Mouse (Mus musculus) left cerebral cortex, postnatal 14 days (tissue): Measurements from ENCODE around the gene Prss47. TPM values are rescaled to one million over a fixed set of nuclear protein-coding genes. Genes with fewer than 3 reads are reported as not detected.

Source experiments
- DNase-seq, 2 experiments: peaks; one replicate each; pipeline ENCODE4 v3.0.0; 2021 to 2022; ENCODE audit warnings: low spot score in 2 of 2, mixed read lengths in 1 of 2
- intact Hi-C: fragments of 180-260 bp; cut with DNase I; formaldehyde crosslinking; loops from one replicate; pipeline ENCODE4 v1.15.1; 2025
- long read RNA-seq, 2 experiments: library from polyadenylated mRNA; stranded (forward); transcript quantifications; one replicate each; pipeline ENCODE4 v2.0.0; 2021
- total RNA-seq, 2 experiments: library from RNA; stranded (reverse); gene quantifications; 2 replicates each; pipeline ENCODE4 v1.2.3; 2021

The Prss47 gene
- not detected for total RNA-seq
- long read RNA-seq, experiment 1: 0 reads
- long read RNA-seq, experiment 2: 0 reads

- intact Hi-C loops: loop anchor here (10.0 kb wide), 1 partner anchor 72 kb away; no protein-coding TSS in a partner anchor
- DNase-seq: no peak
Observed at GRCm38 (mm10) chr13:65052660-65053059, at the start of gene Prss47. Gene Prss47, minus strand, starts transcription at chr13:65052760.

GRCm38 (mm10) chr13:65101232-65101631 is 48.7 kb upstream of the Prss47 start:
- no peak for DNase-seq
- intact Hi-C loops: no loop called here

GRCm38 (mm10) chr13:65100678-65101077 is 48.1 kb upstream of the Prss47 start:
- intact Hi-C loops: no loop called here
- DNase-seq: no peak

- no peak for DNase-seq
- intact Hi-C loops: no loop called here
Observed at GRCm38 (mm10) chr13:65097018-65097417, 44.5 kb upstream of the Prss47 start.

- no peak for DNase-seq
- intact Hi-C loops: no loop called here
Observed at GRCm38 (mm10) chr13:65095923-65096322, 43.4 kb upstream of the Prss47 start.

GRCm38 (mm10) chr13:65069969-65070368 is 17.4 kb upstream of the Prss47 start:
- DNase-seq: no peak
- intact Hi-C loops: no loop called here

- DNase-seq: no peak
- intact Hi-C loops: no loop called here
Observed at GRCm38 (mm10) chr13:65035057-65035456, 17.5 kb downstream of the Prss47 start.

GRCm38 (mm10) chr13:65032758-65033157 is 19.8 kb downstream of the Prss47 start, which contains the start of gene Spata31d1c:
Gene Spata31d1c, plus strand, starts transcription at chr13:65033058.
- no peak for DNase-seq
- intact Hi-C loops: no loop called here

- intact Hi-C loops: no loop called here
Observed at GRCm38 (mm10) chr13:65011052-65011738, 41.4 kb downstream of the Prss47 start.

GRCm38 (mm10) chr13:65007971-65008370 is 44.6 kb downstream of the Prss47 start:
- no peak for DNase-seq
- intact Hi-C loops: loop anchor here (5.0 kb wide), 1 partner anchor 566 kb away; no protein-coding TSS in a partner anchor

More at GRCm38 (mm10) chr13:65011052-65011738, 41.4 kb downstream of the Prss47 start:
- no peak for DNase-seq

- no peak for DNase-seq
- intact Hi-C loops: loop anchor here (5.0 kb wide), 1 partner anchor 564 kb away; no protein-coding TSS in a partner anchor
Observed at GRCm38 (mm10) chr13:65006760-65007159, 45.8 kb downstream of the Prss47 start.

- intact Hi-C loops: loop anchor here (5.0 kb wide), 1 partner anchor 563 kb away; no protein-coding TSS in a partner anchor
- peak in 1 of 2 experiments; percentile 10 for DNase-seq
Observed at GRCm38 (mm10) chr13:65005414-65005813, 47.1 kb downstream of the Prss47 start.

Other genes with a start within 250 kb of the Prss47 start
- 1 to 10 TPM; 8.3 to 9.3 TPM for gene Cntnap3, start 148.8 kb downstream of the Prss47 start, total RNA-seq
- gene Spata31, start 135.4 kb downstream of the Prss47 start, total RNA-seq: not detected
- gene Spata31d1c, start 19.7 kb downstream of the Prss47 start, total RNA-seq: not detected
- 10 to 100 TPM; 38.3 to 42.3 TPM for gene Mfsd14b, start 60.2 kb upstream of the Prss47 start, total RNA-seq
- gene Olfr465-ps1, start 85.3 kb upstream of the Prss47 start, total RNA-seq: not detected
- gene Olfr466, start 97.5 kb upstream of the Prss47 start, total RNA-seq: not detected
- gene Nlrp4f, start 153.2 kb upstream of the Prss47 start, total RNA-seq: not detected
- 1 to 10 TPM in 1 of 2 experiments, under 1 TPM in 1; 0.59 to 1.1 TPM for gene Gm10775, start 206.8 kb upstream of the Prss47 start, total RNA-seq
- 10 to 100 TPM; 60.2 to 60.7 TPM for gene Zfp369, start 226.1 kb upstream of the Prss47 start, total RNA-seq